In genomic region chr5:139832125-139832524, GRCm38 (mm10) we compare ENCODE assay signal across 32 mouse cellular contexts. TPM values are rescaled to one million over a fixed set of nuclear protein-coding genes. Genes with fewer than 3 reads are reported as not detected.
DNase-seq lines count a peak whose midpoint lies in the region; ATAC-seq and TF ChIP-seq lines count a peak whose summit lies in the region.
"Had no signal": no experiment of that assay in that cellular context is flagged by ENCODE, and none has a peak within 500 bp of the region (broad histone marks: within the 10 kb centered on the region; RNA-seq: fewer than 3 reads in every experiment).

No protein-coding gene starts in this region.

- TF ChIP-seq EP300 in MEL (IDR thresholded peaks at IDR 0.05; ENCODE audit: low read depth in 1 of 2, low read length in 2 of 2) = peak; percentile 39 to 65; a peak in 3 of 4 replicates

- no peaks in the 10 kb centered on the region for H3K27me3 ChIP-seq in kidney, postnatal 0 days (ENCODE audit: insufficient read depth, low read length)
- no peaks in the 10 kb centered on the region for H3K27me3 ChIP-seq in kidney, embryonic 15.5 days
- no peaks in the 10 kb centered on the region for H3K27me3 ChIP-seq in midbrain, embryonic 11.5 days (ENCODE audit: control insufficient read depth, insufficient read depth, low read length)
- no peaks in the 10 kb centered on the region for H3K27me3 ChIP-seq in midbrain, postnatal 0 days (ENCODE audit: insufficient read depth, low read length)
- no peaks in the 10 kb centered on the region for H3K27me3 ChIP-seq in MEL (ENCODE audit: control insufficient read depth in 1 of 2, insufficient read depth in 2 of 2, low read length in 2 of 2)
- H3K27me3 ChIP-seq: embryonic facial prominence, embryonic 12.5 days; embryonic facial prominence, embryonic 15.5 days had no signal

- no peak overlapping the region for H3K4me3 ChIP-seq in kidney, postnatal 0 days (replicated peaks; ENCODE audit: low read depth, low read length)
- H3K4me3 ChIP-seq in kidney, embryonic 15.5 days (replicated peaks) = no peak overlapping the region
- no peak overlapping the region for H3K4me3 ChIP-seq in midbrain, embryonic 11.5 days (ENCODE audit: low read depth, low read length)
- H3K4me3 ChIP-seq in midbrain, postnatal 0 days (ENCODE audit: low read depth, low read length) = no peak overlapping the region
- peak overlapping the region; percentile 51 to 91 for H3K4me3 ChIP-seq in MEL (ENCODE audit: control insufficient read depth in 1 of 2, insufficient read depth in 1 of 2, low read depth in 2 of 2, low read length in 2 of 2)
- H3K4me3 ChIP-seq: embryonic facial prominence, embryonic 12.5 days; embryonic facial prominence, embryonic 15.5 days; gastrocnemius, adult 2 months; heart, embryonic 12.5 days; heart, embryonic 15.5 days; hindbrain, embryonic 10.5 days; hindbrain, embryonic 13.5 days had no signal

- H3K27ac ChIP-seq in kidney, postnatal 0 days = no peak overlapping the region
- no peak overlapping the region for H3K27ac ChIP-seq in kidney, embryonic 15.5 days
- H3K27ac ChIP-seq in midbrain, embryonic 11.5 days (ENCODE audit: low read depth, low read length) = no peak overlapping the region
- H3K27ac ChIP-seq in midbrain, postnatal 0 days (ENCODE audit: low read depth, low read length) = no peak overlapping the region
- H3K27ac ChIP-seq in MEL (ENCODE audit: control insufficient read depth, low read depth, low read length) = peak overlapping the region; percentile 87
- H3K27ac ChIP-seq: embryonic facial prominence, embryonic 12.5 days; embryonic facial prominence, embryonic 15.5 days; gastrocnemius, adult 2 months; heart, embryonic 15.5 days; hindbrain, embryonic 10.5 days; hindbrain, embryonic 13.5 days had no signal

- ATAC-seq in kidney, postnatal 0 days (replicated peaks; ENCODE audit: low FRiP score, low read depth) = no peak
- no peak for ATAC-seq in kidney, embryonic 15.5 days (replicated peaks; ENCODE audit: low FRiP score)
- ATAC-seq in midbrain, embryonic 11.5 days (ENCODE audit: low FRiP score) = no peak
- ATAC-seq in midbrain, postnatal 0 days (ENCODE audit: low FRiP score) = no peak
- ATAC-seq: activated CD4-positive, CD25-positive, alpha-beta regulatory T cell, adult 4 months; CD4-positive, CD25-positive, alpha-beta regulatory T cell, adult 4 months; forebrain, embryonic 14.5 days; forebrain, postnatal 0 days; hindbrain, embryonic 16.5 days had no signal

- 43% methylated on average over 7 of the region's 7 CpGs for WGBS in kidney, postnatal 0 days
- WGBS in kidney, embryonic 15.5 days = 58% methylated on average over 7 of the region's 7 CpGs
- 83% methylated on average over 7 of the region's 7 CpGs for WGBS in midbrain, embryonic 11.5 days
- WGBS in midbrain, postnatal 0 days = 79% methylated on average over 7 of the region's 7 CpGs

- H3K4me1 ChIP-seq in kidney, postnatal 0 days (replicated peaks; ENCODE audit: insufficient read depth, low read length) = no peaks in the 10 kb centered on the region
- no peaks in the 10 kb centered on the region for H3K4me1 ChIP-seq in kidney, embryonic 15.5 days
- H3K4me1 ChIP-seq in midbrain, embryonic 11.5 days (ENCODE audit: control insufficient read depth, insufficient read depth, low read length) = no peaks in the 10 kb centered on the region
- H3K4me1 ChIP-seq in midbrain, postnatal 0 days (ENCODE audit: insufficient read depth, low read length) = no peaks in the 10 kb centered on the region
- H3K4me1 ChIP-seq in MEL (ENCODE audit: control insufficient read depth in 1 of 2, insufficient read depth in 2 of 2, low read length in 2 of 2) = peaks cover 3 to 31% of the 10 kb centered on the region in 2 experiments; a peak in 3 of 4 replicates
- H3K4me1 ChIP-seq: embryonic facial prominence, embryonic 12.5 days; embryonic facial prominence, embryonic 15.5 days; heart, embryonic 12.5 days; heart, embryonic 15.5 days; hindbrain, embryonic 13.5 days had no signal

- no peaks in the 10 kb centered on the region for H3K36me3 ChIP-seq in kidney, postnatal 0 days (ENCODE audit: insufficient read depth, low read length)
- no peaks in the 10 kb centered on the region for H3K36me3 ChIP-seq in kidney, embryonic 15.5 days
- H3K36me3 ChIP-seq in midbrain, embryonic 11.5 days (ENCODE audit: control insufficient read depth, insufficient read depth, low read length) = no peaks in the 10 kb centered on the region
- H3K36me3 ChIP-seq in midbrain, postnatal 0 days (ENCODE audit: insufficient read depth, low read length) = no peaks in the 10 kb centered on the region
- peaks cover 0 to 23% of the 10 kb centered on the region in 2 experiments; a peak in 2 of 4 replicates for H3K36me3 ChIP-seq in MEL (ENCODE audit: control insufficient read depth in 1 of 2, insufficient read depth in 2 of 2, low read length in 2 of 2)
- H3K36me3 ChIP-seq: embryonic facial prominence, embryonic 12.5 days; embryonic facial prominence, embryonic 15.5 days; heart, embryonic 12.5 days; heart, embryonic 15.5 days; hindbrain, embryonic 10.5 days; hindbrain, embryonic 13.5 days had no signal

- peak; percentile 44 to 62; a peak in 2 of 4 replicates for TF ChIP-seq POLR2A in MEL (IDR thresholded peaks at IDR 0.05; ENCODE audit: control insufficient read depth in 1 of 2, insufficient read depth in 1 of 2, low read depth in 1 of 2, low read length in 2 of 2, poor library complexity in 1 of 2)

- H3K9me3 ChIP-seq in kidney, postnatal 0 days (replicated peaks; ENCODE audit: low read length) = no peaks in the 10 kb centered on the region
- no peaks in the 10 kb centered on the region for H3K9me3 ChIP-seq in kidney, embryonic 15.5 days (replicated peaks)
- H3K9me3 ChIP-seq in midbrain, embryonic 11.5 days (ENCODE audit: control insufficient read depth, low read length) = no peaks in the 10 kb centered on the region
- no peaks in the 10 kb centered on the region for H3K9me3 ChIP-seq in midbrain, postnatal 0 days (ENCODE audit: low read length)
- H3K9me3 ChIP-seq in MEL (replicated peaks; ENCODE audit: insufficient read depth, low read length) = no peaks in the 10 kb centered on the region
- H3K9me3 ChIP-seq: embryonic facial prominence, embryonic 12.5 days; embryonic facial prominence, embryonic 15.5 days; heart, embryonic 12.5 days; heart, embryonic 15.5 days; hindbrain, embryonic 10.5 days; hindbrain, embryonic 13.5 days had no signal

- H3K4me2 ChIP-seq in kidney, postnatal 0 days (ENCODE audit: low read length) = no peak overlapping the region
- H3K4me2 ChIP-seq in kidney, embryonic 15.5 days = no peak overlapping the region
- no peak overlapping the region for H3K4me2 ChIP-seq in midbrain, embryonic 11.5 days
- H3K4me2 ChIP-seq in midbrain, postnatal 0 days (ENCODE audit: low read depth, low read length, poor library complexity, severe bottlenecking) = no peak overlapping the region
- H3K4me2 ChIP-seq: embryonic facial prominence, embryonic 12.5 days; embryonic facial prominence, embryonic 15.5 days; heart, embryonic 12.5 days; heart, embryonic 15.5 days; hindbrain, embryonic 13.5 days had no signal

- TF ChIP-seq RAD21 in MEL (IDR thresholded peaks at IDR 0.05; ENCODE audit: low read depth, low read length) = no peak

- DNase-seq in kidney, postnatal 0 days (ENCODE audit: low spot score) = peak; percentile 5
- peak; percentile 66 for DNase-seq in midbrain, embryonic 11.5 days (ENCODE audit: low spot score, missing footprints)
- no peak for DNase-seq in midbrain, postnatal 0 days (ENCODE audit: low spot score)
- peak; percentile 93 for DNase-seq in MEL (ENCODE audit: low read depth, low spot score)
- no peak for DNase-seq in adrenal gland, adult 8-10 months
- no peak for DNase-seq in heart, adult 11 months
- DNase-seq in thymus, postnatal 36 days = no peak
- DNase-seq: adrenal gland, postnatal 10 days; adrenal gland, postnatal 36 days; cerebellum, adult 18-20 months; cerebellum, adult 9-10 months; cerebellum, postnatal 14 days; forebrain, postnatal 0 days; gastrocnemius, adult 2 months; gastrocnemius, postnatal 14 days; heart, adult 18-20 months; heart, postnatal 10 days; heart, postnatal 36 days had no signal

- no peaks in the 10 kb centered on the region for H3K79me2 ChIP-seq in MEL (ENCODE audit: control insufficient read depth, insufficient read depth, low read length, poor library complexity)

- TF ChIP-seq CTCF in kidney, postnatal 0 days (IDR thresholded peaks at IDR 0.05; ENCODE audit: low read depth) = no peak
- no peak for TF ChIP-seq CTCF in midbrain, postnatal 0 days (IDR thresholded peaks at IDR 0.05)
- TF ChIP-seq CTCF in MEL (IDR thresholded peaks at IDR 0.05 in 2 of 3, conservative IDR thresholded peaks at IDR 0.05 in 1 of 3; ENCODE audit: control insufficient read depth in 1 of 3, insufficient read depth in 1 of 3, low read depth in 2 of 3, low read length in 3 of 3, poor library complexity in 1 of 3, severe bottlenecking in 1 of 3) = no peak

- no peak overlapping the region for H3K9ac ChIP-seq in kidney, postnatal 0 days (ENCODE audit: low read depth, low read length)
- H3K9ac ChIP-seq in kidney, embryonic 15.5 days = no peak overlapping the region
- no peak overlapping the region for H3K9ac ChIP-seq in midbrain, embryonic 11.5 days (ENCODE audit: low read length)
- H3K9ac ChIP-seq in midbrain, postnatal 0 days (replicated peaks; ENCODE audit: low read length, poor library complexity, severe bottlenecking) = no peak overlapping the region
- H3K9ac ChIP-seq in MEL (ENCODE audit: control insufficient read depth, low read depth, low read length, poor library complexity, severe bottlenecking) = peak overlapping the region; percentile 74
- H3K9ac ChIP-seq: embryonic facial prominence, embryonic 12.5 days; embryonic facial prominence, embryonic 15.5 days; forebrain, postnatal 0 days; heart, embryonic 12.5 days; heart, embryonic 15.5 days; hindbrain, embryonic 13.5 days had no signal

RNA-seq across cellular contexts. Expression of gene Psmg3, which starts 5.4 kb away (rescaled TPM):
- polyA plus RNA-seq in kidney, postnatal 0 days (2015; fragmentation: Nextera tagmentation; extraction: Ambion mirVana) = 61.0 and 66.9 TPM in 2 replicates
- polyA plus RNA-seq in kidney, embryonic 15.5 days (2015; fragmentation: Nextera tagmentation; extraction: Ambion mirVana) = 74.0 and 77.8 TPM in 2 replicates
- polyA plus RNA-seq in midbrain, embryonic 11.5 days (2014; fragmentation: Nextera tagmentation; extraction: Ambion mirVana) = 72.2 and 81.2 TPM in 2 replicates
- total RNA-seq in midbrain, postnatal 0 days (2014; rRNA removed) = 20.4 and 28.7 TPM in 2 replicates
- 61.0 and 65.9 TPM in 2 replicates for polyA plus RNA-seq in midbrain, postnatal 0 days (2015; fragmentation: Nextera tagmentation; extraction: Ambion mirVana)
- 70.0 and 75.4 TPM in 2 replicates for total RNA-seq in MEL (2012; rRNA removed)
- polyA plus RNA-seq in MEL (2012; ENCODE audit: insufficient read depth in 1 of 2, insufficient read length in 2 of 2, low read depth in 1 of 2, low replicate concordance in 2 of 2, missing spikeins in 1 of 2) = 10 to 100 TPM in 1 of 2 experiments, not detected in 1; 81.9 TPM
- 10 to 100 TPM; 21.2 to 26.6 (median 23.3) TPM for total RNA-seq in adrenal gland, adult 8-10 months (2022)

RNA-seq across cellular contexts. Expression of gene Gm26938, which starts 5.9 kb away (rescaled TPM):
- not detected in 2 replicates for polyA plus RNA-seq in kidney, postnatal 0 days (2015; fragmentation: Nextera tagmentation; extraction: Ambion mirVana)
- not detected in 2 replicates for polyA plus RNA-seq in kidney, embryonic 15.5 days (2015; fragmentation: Nextera tagmentation; extraction: Ambion mirVana)
- polyA plus RNA-seq in midbrain, embryonic 11.5 days (2014; fragmentation: Nextera tagmentation; extraction: Ambion mirVana) = not detected in 2 replicates
- total RNA-seq in midbrain, postnatal 0 days (2014; rRNA removed) = 1.3 TPM in 1 of 2 replicates, not detected in the other
- not detected in 2 replicates for polyA plus RNA-seq in midbrain, postnatal 0 days (2015; fragmentation: Nextera tagmentation; extraction: Ambion mirVana)
- not detected in 2 replicates for total RNA-seq in MEL (2012; rRNA removed)
- polyA plus RNA-seq in MEL (2012; ENCODE audit: insufficient read depth in 1 of 2, insufficient read length in 2 of 2, low read depth in 1 of 2, low replicate concordance in 2 of 2, missing spikeins in 1 of 2) = under 1 TPM in 1 of 2 experiments, not detected in 1; 0.11 TPM
- not detected for total RNA-seq in adrenal gland, adult 8-10 months (2022)
- total RNA-seq: adrenal gland, postnatal 10 days; adrenal gland, postnatal 36 days; ES-E14; forebrain, postnatal 0 days; gastrocnemius, adult 2 months; gastrocnemius, postnatal 14 days; gastrocnemius, postnatal 4 days; heart, adult 18-20 months; heart, postnatal 10 days; heart, postnatal 36 days had no signal
- polyA plus RNA-seq: activated CD4-positive, CD25-positive, alpha-beta regulatory T cell, adult 4 months; CD4-positive, CD25-positive, alpha-beta regulatory T cell, adult 4 months; embryonic facial prominence, embryonic 12.5 days; embryonic facial prominence, embryonic 15.5 days; forebrain, embryonic 14.5 days; forebrain, postnatal 0 days; frontal cortex, adult 2 months; heart, embryonic 12.5 days; heart, embryonic 15.5 days; hindbrain, embryonic 10.5 days; hindbrain, embryonic 13.5 days; hindbrain, embryonic 16.5 days had no signal

RNA-seq across cellular contexts. Expression of gene Tmem184a, which starts 12.4 kb away (rescaled TPM):
- polyA plus RNA-seq in kidney, postnatal 0 days (2015; fragmentation: Nextera tagmentation; extraction: Ambion mirVana) = 11.2 and 13.3 TPM in 2 replicates
- 5.8 and 7.2 TPM in 2 replicates for polyA plus RNA-seq in kidney, embryonic 15.5 days (2015; fragmentation: Nextera tagmentation; extraction: Ambion mirVana)
- 0.60 and 0.86 TPM in 2 replicates for polyA plus RNA-seq in midbrain, embryonic 11.5 days (2014; fragmentation: Nextera tagmentation; extraction: Ambion mirVana)
- total RNA-seq in midbrain, postnatal 0 days (2014; rRNA removed) = 0.05 TPM in 1 of 2 replicates, not detected in the other
- 0.16 and 0.29 TPM in 2 replicates for polyA plus RNA-seq in midbrain, postnatal 0 days (2015; fragmentation: Nextera tagmentation; extraction: Ambion mirVana)
- 0.07 and 0.27 TPM in 2 replicates for total RNA-seq in MEL (2012; rRNA removed)
- under 1 TPM in 1 of 2 experiments, not detected in 1; 0.10 TPM for polyA plus RNA-seq in MEL (2012; ENCODE audit: insufficient read depth in 1 of 2, insufficient read length in 2 of 2, low read depth in 1 of 2, low replicate concordance in 2 of 2, missing spikeins in 1 of 2)
- total RNA-seq in adrenal gland, adult 8-10 months (2022) = under 1 TPM; 0.07 to 0.67 (median 0.21) TPM
- total RNA-seq: heart, postnatal 36 days had no signal
- polyA plus RNA-seq: forebrain, embryonic 14.5 days had no signal

RNA-seq across cellular contexts. Expression of gene Mafk, which starts 40.8 kb away (rescaled TPM):
- 12.8 and 14.4 TPM in 2 replicates for polyA plus RNA-seq in kidney, postnatal 0 days (2015; fragmentation: Nextera tagmentation; extraction: Ambion mirVana)
- 10.6 and 11.1 TPM in 2 replicates for polyA plus RNA-seq in kidney, embryonic 15.5 days (2015; fragmentation: Nextera tagmentation; extraction: Ambion mirVana)
- polyA plus RNA-seq in midbrain, embryonic 11.5 days (2014; fragmentation: Nextera tagmentation; extraction: Ambion mirVana) = 5.0 and 5.1 TPM in 2 replicates
- 15.2 and 17.8 TPM in 2 replicates for total RNA-seq in midbrain, postnatal 0 days (2014; rRNA removed)
- polyA plus RNA-seq in midbrain, postnatal 0 days (2015; fragmentation: Nextera tagmentation; extraction: Ambion mirVana) = 8.7 and 9.3 TPM in 2 replicates
- 43.6 and 62.1 TPM in 2 replicates for total RNA-seq in MEL (2012; rRNA removed)
- 10 to 100 TPM in 1 of 2 experiments, not detected in 1; 56.5 TPM for polyA plus RNA-seq in MEL (2012; ENCODE audit: insufficient read depth in 1 of 2, insufficient read length in 2 of 2, low read depth in 1 of 2, low replicate concordance in 2 of 2, missing spikeins in 1 of 2)
- total RNA-seq in adrenal gland, adult 8-10 months (2022) = 10 to 100 TPM; 28.7 to 45.0 (median 30.4) TPM

RNA-seq across cellular contexts. Expression of gene Ints1, which starts 56.7 kb away (rescaled TPM):
- polyA plus RNA-seq in kidney, postnatal 0 days (2015; fragmentation: Nextera tagmentation; extraction: Ambion mirVana) = 17.9 and 19.0 TPM in 2 replicates
- polyA plus RNA-seq in kidney, embryonic 15.5 days (2015; fragmentation: Nextera tagmentation; extraction: Ambion mirVana) = 26.1 and 27.7 TPM in 2 replicates
- 23.8 and 26.3 TPM in 2 replicates for polyA plus RNA-seq in midbrain, embryonic 11.5 days (2014; fragmentation: Nextera tagmentation; extraction: Ambion mirVana)
- 129 and 130 TPM in 2 replicates for total RNA-seq in midbrain, postnatal 0 days (2014; rRNA removed)
- 27.1 and 29.1 TPM in 2 replicates for polyA plus RNA-seq in midbrain, postnatal 0 days (2015; fragmentation: Nextera tagmentation; extraction: Ambion mirVana)
- 77.9 and 82.5 TPM in 2 replicates for total RNA-seq in MEL (2012; rRNA removed)
- polyA plus RNA-seq in MEL (2012; ENCODE audit: insufficient read depth in 1 of 2, insufficient read length in 2 of 2, low read depth in 1 of 2, low replicate concordance in 2 of 2, missing spikeins in 1 of 2) = 10 to 100 TPM in 1 of 2 experiments, not detected in 1; 89.2 TPM
- 10 to 100 TPM; 59.3 to 74.4 (median 65.0) TPM for total RNA-seq in adrenal gland, adult 8-10 months (2022)

Comparison
In these comparisons a context has a peak if more than half of its experiments do, and no peak if none do; other contexts are left out.
1. DNase-seq: peak in kidney, postnatal 0 days (single experiment), midbrain, embryonic 11.5 days (single experiment) and MEL (single experiment); none in midbrain, postnatal 0 days (single experiment), adrenal gland, adult 8-10 months (single experiment), heart, adult 11 months (single experiment) and thymus, postnatal 36 days (0 of 2).
2. H3K4me3 ChIP-seq: peak in MEL (2 of 2); none in kidney, postnatal 0 days (single experiment), kidney, embryonic 15.5 days (single experiment), midbrain, embryonic 11.5 days (single experiment) and midbrain, postnatal 0 days (single experiment).